Mouse (Mus musculus) layer of hippocampus, adult 2 months (tissue): Measurements from ENCODE around the gene Fkbp2. TPM values are rescaled to one million over a fixed set of nuclear protein-coding genes. Genes with fewer than 3 reads are reported as not detected.

Source experiments
- DNase-seq, 2 experiments: peaks; one replicate each; pipeline ENCODE4 v3.0.0; 2022; ENCODE audit warnings: low spot score in 2 of 2
- H3K27ac ChIP-seq: fragments of 200-600 bp; 2 replicates; pipeline ENCODE4 v1.8.1; 2022
- H3K4me3 ChIP-seq: fragments of 200-600 bp; 2 replicates; pipeline ENCODE4 v1.8.1; 2022; ENCODE audit warnings: mild to moderate bottlenecking
- CTCF ChIP-seq: fragments of 200-600 bp; conservative IDR thresholded peaks from 2 replicates; pipeline ENCODE4 v1.8.1; 2022; ENCODE audit warnings: antibody characterized with exemption, mild to moderate bottlenecking, moderate library complexity
- total RNA-seq, 2 experiments: library from RNA; stranded (reverse); gene quantifications; 2 replicates each; pipeline ENCODE4 v1.2.3; 2021

The Fkbp2 gene
- total RNA-seq, 2 experiments from 2014 or later = 81.1 to 83.7 TPM

DNA sequence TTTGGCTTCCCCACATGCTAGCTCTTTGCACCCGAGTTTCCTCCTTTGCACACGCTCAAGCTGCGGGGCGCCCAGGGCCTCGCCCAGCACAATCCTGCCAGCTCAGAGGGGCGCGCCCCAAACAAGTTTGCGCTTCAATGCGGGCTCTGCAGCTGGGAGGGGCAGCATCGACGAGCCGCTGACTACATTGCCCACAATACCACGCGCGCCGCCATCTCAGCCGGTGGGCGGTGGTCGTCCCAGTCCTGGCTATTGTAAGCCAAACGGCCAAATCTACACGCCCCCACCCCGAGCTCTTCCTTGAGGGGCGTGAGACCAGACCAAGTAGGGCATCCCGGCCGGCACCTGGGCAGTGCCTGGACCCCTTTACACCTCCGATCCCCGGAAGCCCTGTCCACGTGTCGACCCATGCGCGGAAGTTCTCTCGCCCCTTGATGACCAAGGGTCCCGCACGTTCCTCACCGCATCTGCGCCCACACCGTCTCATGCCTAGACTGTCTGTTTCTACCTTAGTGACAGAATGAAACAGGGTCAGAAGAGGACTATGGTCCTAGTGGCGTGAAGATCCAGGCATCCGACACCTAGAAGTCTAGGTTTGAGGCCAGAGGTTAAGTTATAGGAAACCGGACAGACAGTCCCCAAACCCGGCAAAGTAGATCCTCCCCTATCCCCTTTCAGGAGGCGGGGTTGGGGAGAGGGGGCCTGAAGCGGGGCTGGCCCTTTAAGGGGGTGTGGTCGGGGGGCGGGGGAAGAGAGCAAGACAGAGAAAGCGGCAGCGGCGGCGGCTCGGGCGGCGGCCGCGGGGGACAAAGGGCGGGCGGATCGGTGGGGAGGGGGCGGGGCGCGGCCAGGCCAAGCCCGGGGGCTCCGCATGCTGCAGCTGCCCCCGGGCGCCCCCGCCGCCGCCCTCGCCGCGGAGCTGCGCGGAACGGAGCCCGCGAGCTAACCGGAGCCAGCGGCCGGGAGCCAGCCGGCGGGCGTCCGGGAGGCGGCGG, 5.8 kb downstream of the Fkbp2 start, which contains the start of gene Ppp1r14b:
TSS of gene Ppp1r14b (plus strand) at position 758 of the 995 bp plus-strand sequence.
- peak within 1 kb of the TSS; percentile 93 for H3K4me3 ChIP-seq
- H3K27ac ChIP-seq = peak within 1 kb of the TSS; percentile 88
- peak; percentile 66 to 74 for DNase-seq
- no peak for TF ChIP-seq CTCF

DNA sequence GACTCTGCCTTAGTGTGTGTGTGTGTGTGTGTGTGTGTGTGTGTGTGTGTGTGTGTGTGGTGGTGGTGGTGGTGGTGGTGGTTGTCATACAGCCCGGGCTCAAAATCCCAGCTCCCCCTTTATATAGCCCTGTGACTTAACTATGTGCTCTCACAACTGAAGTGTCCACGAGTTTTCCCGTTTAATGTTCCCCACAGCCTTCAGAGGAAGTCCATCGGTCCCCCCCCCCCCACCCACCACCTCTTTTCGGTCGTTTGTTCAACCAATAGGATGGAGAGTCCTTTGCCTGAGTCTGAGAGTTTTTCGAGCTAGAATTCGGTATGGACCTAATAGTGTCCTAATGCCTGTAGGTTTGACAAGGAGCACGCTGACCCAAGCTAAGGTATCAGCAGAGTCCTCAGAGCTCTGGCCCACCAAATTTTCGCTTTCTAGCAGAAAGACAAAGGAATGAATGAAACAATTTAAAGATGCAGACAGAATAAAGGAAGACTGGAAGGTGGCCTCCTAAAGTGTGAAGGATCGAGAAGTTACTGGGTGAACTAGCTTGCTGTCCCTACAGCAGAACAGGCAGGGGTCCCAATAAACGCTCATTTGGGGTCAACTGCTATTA, 6.6 kb downstream of the Fkbp2 start:
- Histone ChIP-seq H3K27ac (peak overlapping the region; percentile 73; the same call in 1 of the 2 replicates), H3K4me3 (peak overlapping the region; percentile 93)
- DNase-seq = no peak
- TF ChIP-seq CTCF = no peak

DNA sequence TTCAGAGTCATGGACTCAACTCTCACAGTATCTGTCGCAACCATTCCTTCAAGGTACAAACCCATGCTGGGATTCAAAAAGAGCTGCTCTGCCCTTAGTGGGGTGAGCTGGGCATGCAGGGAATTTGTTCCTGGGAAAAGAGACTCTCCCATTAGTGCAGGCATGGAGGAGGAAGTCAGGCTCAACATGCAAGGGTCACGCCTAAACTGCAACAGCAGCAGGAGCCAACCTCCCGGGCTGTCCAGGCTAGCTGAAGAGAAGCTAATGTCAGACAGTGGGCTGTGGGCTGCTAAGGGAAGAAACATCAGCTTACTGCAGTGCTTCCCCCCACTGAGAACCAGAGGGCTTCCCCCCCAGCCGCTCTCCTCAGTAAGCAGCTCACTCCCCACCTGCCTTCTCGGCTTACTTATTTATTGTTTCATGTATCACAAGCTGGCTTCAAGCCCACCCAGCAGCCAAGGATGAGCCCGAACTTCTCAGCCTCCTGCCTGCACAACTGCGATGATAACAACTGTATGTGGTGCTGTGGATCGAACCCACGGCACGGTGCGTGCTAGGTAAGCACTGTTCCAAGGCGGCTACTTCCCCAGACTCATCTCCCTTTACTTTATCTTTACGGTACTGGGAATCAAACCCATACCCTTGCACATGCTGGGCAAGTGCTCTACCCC, 7.9 kb downstream of the Fkbp2 start:
- no peak for DNase-seq
- H3K27ac ChIP-seq = no peak overlapping the region
- TF ChIP-seq CTCF = no peak
- H3K4me3 ChIP-seq = no peak overlapping the region

DNA sequence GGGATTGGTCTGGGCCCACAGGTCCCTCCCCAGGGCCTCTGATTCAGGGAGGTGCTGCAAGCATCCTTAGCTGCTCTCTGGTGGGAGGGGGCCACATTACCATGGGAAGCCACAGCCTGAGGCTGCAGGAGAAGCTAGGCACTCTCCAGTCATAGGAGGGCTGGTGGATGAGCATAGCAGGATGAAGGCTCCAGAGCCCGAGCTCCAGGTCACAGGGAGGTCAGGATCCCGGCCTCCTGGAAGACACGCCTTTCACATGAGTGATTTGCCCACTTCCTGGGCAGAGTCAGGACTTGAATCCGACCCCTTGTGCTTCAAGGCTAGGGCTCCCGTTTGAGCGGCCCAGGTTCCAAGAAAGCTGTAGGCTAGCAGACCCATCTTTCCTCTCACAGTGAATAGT, 8.7 kb downstream of the Fkbp2 start:
- Histone ChIP-seq H3K4me3 (no peak overlapping the region), H3K27ac (no peak overlapping the region)
- no peak for TF ChIP-seq CTCF
- DNase-seq = no peak

DNA sequence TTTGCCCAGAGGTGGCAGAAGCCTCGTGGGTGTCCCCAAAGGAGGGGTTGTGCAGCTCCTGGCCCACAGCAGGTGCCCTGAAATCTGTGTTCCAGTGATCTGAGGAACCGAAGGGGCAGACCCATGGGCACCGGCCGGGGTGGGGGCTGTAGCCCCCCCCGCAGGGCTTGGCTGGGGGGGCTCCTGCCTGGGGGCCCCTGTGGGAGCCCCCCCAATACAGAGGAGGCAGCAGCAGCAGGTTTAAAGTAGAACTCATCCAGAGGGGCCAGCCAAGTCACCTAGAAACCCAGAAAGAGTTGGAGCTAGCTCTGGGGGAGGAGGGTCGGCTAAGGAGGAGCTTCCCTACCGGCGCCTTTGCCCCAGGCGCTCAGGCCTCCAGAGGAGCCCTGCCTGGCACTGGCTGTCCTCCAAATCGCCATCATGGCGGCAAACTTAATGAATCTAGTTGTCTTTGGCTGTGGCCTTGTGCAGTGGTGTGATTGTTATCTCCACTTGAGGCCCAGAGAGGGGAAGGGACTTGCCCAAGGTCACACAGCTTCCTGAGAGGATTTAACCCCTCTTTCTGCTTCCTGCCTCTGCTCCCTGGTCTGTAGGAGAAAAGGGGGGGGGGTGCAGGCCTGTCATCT, 9.7 kb downstream of the Fkbp2 start:
- no peak for TF ChIP-seq CTCF
- peak overlapping the region; percentile 15; the same call in 1 of the 2 replicates for H3K27ac ChIP-seq
- no peak for DNase-seq
- peak overlapping the region; percentile 30; the same call in 1 of the 2 replicates for H3K4me3 ChIP-seq

DNA sequence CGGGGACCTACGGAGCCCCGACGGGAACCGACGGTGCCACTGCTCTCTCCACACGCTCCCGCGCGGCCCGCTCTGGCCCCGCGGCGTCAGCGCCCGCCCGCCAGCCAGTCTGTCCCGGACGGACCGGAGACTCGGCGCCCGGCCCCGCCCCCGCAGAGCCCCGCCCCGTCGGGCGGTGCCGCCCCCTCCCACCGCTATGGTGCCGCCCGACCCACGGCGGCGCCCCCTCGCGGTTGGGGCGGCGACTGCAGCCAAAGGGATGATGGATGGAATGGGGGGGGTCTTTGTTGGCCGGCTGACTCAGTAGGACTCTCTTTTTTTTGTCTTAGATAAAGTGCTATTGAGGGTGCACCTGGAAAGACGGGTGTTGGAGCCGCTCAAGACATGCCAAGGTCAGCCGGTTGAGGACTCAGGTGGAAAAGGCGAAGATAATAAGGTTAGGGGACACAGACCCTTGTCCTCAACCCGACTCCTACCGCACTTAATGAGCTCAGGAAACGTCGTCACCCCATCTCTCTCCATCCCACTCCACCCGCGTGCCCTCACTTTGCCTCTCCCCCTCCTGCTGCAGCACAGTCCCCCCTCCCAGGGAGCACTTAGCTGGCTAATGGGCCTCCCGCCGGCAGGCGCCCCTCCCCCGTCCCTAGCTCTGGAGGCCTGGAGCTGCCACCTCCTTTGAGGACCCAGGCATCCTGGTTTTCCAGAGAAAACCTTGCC, 10.5 kb downstream of the Fkbp2 start:
- DNase-seq = peak in 1 of 2 experiments; percentile 64
- Histone ChIP-seq H3K4me3 (peak overlapping the region; percentile 53), H3K27ac (peak overlapping the region; percentile 72; the same call in 1 of the 2 replicates)
- peak; percentile 75 for TF ChIP-seq CTCF

DNA sequence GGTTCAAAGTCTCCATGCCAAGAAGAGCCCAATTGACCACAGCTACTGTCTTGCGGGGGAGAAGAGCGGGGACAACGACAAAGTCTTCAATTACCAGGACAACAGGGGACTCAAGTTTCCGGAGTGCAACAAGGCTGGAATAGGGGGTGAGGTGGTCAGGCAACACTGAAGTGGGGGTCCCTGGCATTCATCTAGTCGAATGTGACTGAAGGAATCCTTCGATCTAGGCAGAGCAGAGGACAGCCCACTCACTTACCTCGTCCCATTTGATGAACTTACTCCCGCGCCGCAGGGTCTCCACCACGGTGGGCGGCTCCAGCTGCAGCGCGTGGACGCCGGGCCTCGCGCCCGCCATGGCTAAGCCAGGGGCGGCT, 11.0 kb downstream of the Fkbp2 start:
- peak overlapping the region; percentile 72; the same call in 1 of the 2 replicates for H3K27ac ChIP-seq
- DNase-seq = no peak
- peak overlapping the region; percentile 53 for H3K4me3 ChIP-seq
- TF ChIP-seq CTCF = no peak

DNA sequence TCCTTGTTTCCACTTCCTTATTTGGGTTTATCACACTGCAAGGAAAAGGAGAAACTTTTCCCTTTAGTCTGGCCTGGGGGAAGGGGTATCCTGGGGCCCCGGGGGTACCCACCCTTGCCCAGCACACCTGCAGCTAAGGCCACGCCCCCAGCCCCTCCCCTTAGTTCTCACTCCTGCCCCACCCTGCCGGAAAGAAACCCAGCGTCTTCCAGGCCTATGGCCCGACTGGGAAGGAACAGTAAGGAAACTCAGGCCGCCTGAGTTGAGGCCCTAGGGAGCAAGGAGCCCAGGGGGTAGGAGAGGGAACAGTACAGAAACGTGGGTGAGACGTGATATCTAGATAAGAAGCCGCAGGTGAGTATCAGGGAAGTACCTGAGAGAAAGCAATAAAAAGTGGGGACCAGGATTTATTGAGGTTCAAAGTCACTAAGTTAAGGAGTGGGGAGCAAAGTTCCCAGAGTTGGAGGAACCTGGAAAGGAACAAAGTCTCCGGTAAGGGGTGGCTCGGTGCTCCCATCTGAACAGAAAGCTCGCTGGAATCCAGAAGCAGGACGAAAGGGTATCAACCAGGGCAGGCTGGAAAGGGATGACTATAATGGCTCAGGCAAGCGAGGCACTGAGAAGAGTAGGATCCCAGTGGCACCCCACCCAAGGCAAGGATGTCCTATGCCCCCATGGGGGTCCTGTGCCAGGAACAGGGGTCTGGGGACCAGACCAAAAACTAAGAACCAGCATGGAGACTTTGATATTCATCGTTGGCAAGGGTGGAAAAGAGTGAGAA, 11.6 kb downstream of the Fkbp2 start:
- peak overlapping the region; percentile 53 for H3K4me3 ChIP-seq
- no peak for TF ChIP-seq CTCF
- no peak for DNase-seq
- H3K27ac ChIP-seq = peak overlapping the region; percentile 72; the same call in 1 of the 2 replicates

DNA sequence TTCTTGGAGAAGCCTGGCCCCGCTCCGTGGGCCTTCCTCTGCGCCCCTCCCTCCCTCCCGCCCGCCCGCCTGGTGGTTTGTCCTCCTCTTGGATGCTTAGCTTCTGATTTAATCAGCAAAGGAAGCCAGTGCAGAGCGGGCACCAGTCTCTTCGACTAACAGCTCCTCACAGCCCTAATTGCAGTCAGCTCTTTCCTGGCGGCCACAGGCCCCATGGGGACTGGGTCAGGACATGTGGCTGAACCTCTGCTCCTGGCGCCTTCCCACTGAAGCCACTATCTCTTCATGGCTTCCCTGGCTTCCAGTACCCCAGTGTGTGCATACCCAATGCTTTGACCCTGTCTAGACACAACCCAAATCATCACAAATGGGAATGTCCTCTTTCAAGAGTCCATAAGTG, 23.8 kb downstream of the Fkbp2 start:
- DNase-seq = no peak
- H3K4me3 ChIP-seq = no peak overlapping the region
- no peak for TF ChIP-seq CTCF
- no peak overlapping the region for H3K27ac ChIP-seq

DNA sequence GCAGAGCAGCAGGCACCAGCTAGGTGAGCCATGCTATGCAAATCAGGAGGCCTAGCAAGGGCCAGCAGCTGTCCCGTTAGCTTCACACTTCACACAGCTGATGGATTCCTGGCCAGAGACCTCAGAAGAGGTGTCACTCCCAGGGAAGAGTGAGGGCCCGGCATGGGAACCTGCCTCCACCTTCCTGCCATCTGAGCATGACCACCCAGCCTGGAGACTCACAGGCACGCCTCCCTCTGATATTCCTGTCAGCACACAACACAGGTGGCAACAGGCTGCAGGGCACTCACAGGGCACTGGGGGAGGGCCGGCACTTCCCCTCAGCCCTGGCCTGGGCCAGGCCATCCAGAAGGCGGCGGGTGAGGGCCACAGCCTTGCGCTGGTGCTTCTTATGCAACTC, 24.9 kb downstream of the Fkbp2 start:
- no peak overlapping the region for H3K4me3 ChIP-seq
- DNase-seq = no peak
- no peak overlapping the region for H3K27ac ChIP-seq
- TF ChIP-seq CTCF = no peak

DNA sequence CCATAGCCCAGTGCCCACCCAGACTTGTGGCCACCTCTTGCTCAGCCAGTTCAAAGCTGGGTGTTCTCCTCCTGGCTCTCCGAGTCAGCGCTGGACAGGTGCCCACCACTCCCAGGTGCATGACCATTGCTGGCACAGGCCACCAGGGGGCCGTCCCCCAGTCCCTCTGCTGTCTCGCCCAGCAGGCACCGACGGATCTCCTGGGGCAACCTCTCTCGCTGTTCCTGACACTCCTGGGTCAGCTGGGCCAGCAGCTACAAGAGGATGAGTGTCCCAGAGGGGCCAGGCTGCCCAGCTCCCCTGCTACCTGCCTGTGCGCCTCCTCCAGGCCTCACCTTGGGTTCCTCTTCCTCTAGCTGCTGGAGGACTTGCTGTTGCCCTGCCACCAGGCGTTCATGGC, 26.3 kb downstream of the Fkbp2 start:
- H3K27ac ChIP-seq = 0 out of 2 replicates have a peak overlapping the region, but pooled peaks have one; percentile 2
- no peak for DNase-seq
- no peak overlapping the region for H3K4me3 ChIP-seq
- TF ChIP-seq CTCF = peak; percentile 61

DNA sequence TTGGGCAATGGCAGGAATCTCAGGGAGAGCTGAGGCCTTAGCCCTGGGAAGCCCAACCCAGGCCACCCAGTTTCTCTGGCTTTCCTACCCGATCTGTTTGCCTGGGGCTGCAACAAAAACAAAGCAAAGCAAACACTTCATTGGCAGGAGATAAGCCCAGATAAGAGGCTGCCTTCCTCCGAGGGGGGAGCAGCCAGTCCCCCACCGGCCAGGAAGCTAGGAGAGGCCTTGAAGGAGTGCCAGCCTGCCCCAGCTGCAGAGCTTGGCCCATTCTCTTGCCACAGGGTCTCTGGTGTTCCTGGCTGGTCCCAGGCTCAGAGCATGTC, 27.6 kb downstream of the Fkbp2 start:
- no peak for TF ChIP-seq CTCF

More for the DNA sequence above, 27.6 kb downstream of the Fkbp2 start:
- H3K27ac ChIP-seq = peak overlapping the region; percentile 97
- peak overlapping the region; percentile 66 for H3K4me3 ChIP-seq
- no peak for DNase-seq
